Mouse (Mus musculus): Measurements from ENCODE around the gene Gm14409.
"Not testable (repeated sequence)": the region's sequence is repeated elsewhere in the genome, so short reads cannot be mapped to it uniquely, and the experiment has no call there.

- TF ChIP-seq CTCF (IDR thresholded peaks at IDR 0.05); POLR2A (IDR thresholded peaks at IDR 0.05; ENCODE audit: insufficient read depth, low read depth, low read length); EP300 (IDR thresholded peaks at IDR 0.05; ENCODE audit: insufficient read depth, low read depth, low read length): not testable (repeated sequence)
These were observed at the start of gene Gm14409 for GRCm38 (mm10) chr2:177266936-177267335.
